Mouse (Mus musculus): Measurements from ENCODE around the gene Tars.

Tars gene

DNA sequence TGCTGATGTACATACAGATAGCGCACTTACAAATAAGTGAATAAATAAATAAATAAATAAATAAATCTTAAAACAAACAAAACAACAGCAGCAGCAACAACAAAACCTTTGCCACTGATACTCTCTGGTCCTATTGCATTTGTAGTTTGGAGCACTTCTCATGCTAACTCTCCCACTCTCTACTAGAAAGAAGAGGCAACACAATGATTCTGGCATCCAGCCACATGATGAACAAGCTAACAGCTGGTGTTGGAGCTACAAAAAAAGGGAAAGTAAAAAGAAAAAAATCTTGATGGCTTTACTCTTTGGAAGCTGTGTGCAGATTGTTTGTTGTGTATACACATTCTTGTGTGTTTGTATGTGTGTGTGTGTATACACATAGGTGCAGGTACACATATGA is 34.7 kb downstream of the Tars start:
- in situ Hi-C loops (cut with MboI, MseI), result no loop called here

DNA sequence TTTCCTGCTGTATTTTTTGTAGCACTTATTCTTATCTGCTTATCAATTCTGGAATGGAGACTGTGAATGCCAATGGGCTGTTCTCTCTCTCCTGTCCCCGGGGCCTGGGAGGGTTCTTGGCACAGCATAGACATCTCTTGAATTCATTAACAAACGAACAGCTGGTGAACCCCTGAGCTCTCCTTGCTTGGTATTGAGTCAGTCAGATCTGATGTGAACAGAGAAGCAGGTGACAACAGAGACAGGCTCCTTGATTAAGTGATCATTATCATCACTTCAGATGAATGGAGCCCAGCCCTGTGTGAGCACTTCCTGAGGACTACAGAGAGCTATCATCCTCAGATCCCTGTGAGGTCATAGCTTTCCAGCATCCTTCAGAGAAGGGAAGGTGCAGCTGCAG is 35.4 kb downstream of the Tars start:
- in situ Hi-C loops (cut with MboI, MseI), result no loop called here

GRCm38 (mm10) chr15:11361824-11362223 is 37.6 kb downstream of the Tars start:
- in situ Hi-C loops (cut with MboI, MseI), result no loop called here

DNA sequence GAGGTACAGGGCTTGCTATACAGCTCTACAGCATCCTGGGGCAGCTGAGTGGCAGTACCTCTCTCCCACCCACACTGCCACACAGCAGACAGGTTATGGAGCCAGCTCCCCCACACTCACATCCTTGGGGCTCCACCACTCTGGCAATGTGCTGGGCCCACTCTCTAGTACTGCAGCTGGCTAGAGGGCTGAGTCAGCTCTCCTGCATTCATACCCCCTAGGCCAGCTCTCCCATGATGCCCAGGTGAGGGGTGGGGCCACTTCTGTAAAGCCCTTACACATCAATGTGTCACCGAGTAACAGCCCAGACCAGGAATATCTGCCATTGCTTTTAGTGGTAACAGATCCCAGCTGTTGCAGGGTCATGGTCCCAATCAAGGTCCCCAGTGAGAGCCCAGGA is 38.6 kb downstream of the Tars start:
- in situ Hi-C loops (cut with MboI, MseI), result no loop called here

DNA sequence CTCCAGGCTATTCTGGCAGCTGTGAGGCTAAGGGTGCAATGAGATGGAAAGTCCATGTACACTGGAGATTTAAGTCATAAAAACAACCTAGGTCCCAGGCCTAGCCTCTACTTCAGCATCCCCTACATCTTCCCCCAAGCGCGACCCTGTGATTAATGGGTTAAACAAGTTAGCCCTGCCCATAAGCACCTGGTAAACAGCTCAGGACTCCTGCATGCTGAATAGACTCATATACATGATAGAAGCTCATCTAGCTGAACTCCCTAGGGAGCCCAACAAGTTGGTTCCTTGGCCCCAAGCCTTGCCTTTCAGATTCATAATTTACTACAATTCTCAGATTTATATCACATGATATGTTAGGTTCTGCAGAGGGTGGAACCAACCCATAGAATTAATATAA is 42.0 kb downstream of the Tars start:
- in situ Hi-C loops (cut with MboI, MseI), result no loop called here

GRCm38 (mm10) chr15:11355865-11356264 is 43.6 kb downstream of the Tars start:
- in situ Hi-C loops (cut with MboI, MseI), result no loop called here

- in situ Hi-C loops (cut with MboI, MseI), result no loop called here
These were observed 59.8 kb downstream of the Tars start for GRCm38 (mm10) chr15:11339467-11340180.
